Comparison of ENCODE assay signal across 9 mouse cellular contexts in genomic region chr11:70701984-70702733, GRCm38 (mm10). TPM values are rescaled to one million over a fixed set of nuclear protein-coding genes. Genes with fewer than 3 reads are reported as not detected.
A peak's percentile ranks its signal among the peaks of the same experiment; 100 is the strongest.
DNase-seq lines count a peak whose midpoint lies in the region; ATAC-seq and TF ChIP-seq lines count a peak whose summit lies in the region.
"Had no signal": no experiment of that assay in that cellular context is flagged by ENCODE, and none has a peak within 500 bp of the region (broad histone marks: within the 10 kb centered on the region; RNA-seq: fewer than 3 reads in every experiment).

No protein-coding gene starts in this region.

- no peaks in the 10 kb centered on the region for H3K9me3 ChIP-seq in intestine, embryonic 14.5 days (ENCODE audit: control insufficient read depth, low read length)
- no peaks in the 10 kb centered on the region for H3K9me3 ChIP-seq in midbrain, postnatal 0 days (ENCODE audit: low read length)

- H3K27ac ChIP-seq in embryonic fibroblast, embryonic 13.5 days (ENCODE audit: insufficient read depth, low read length): no peak overlapping the region
- H3K27ac ChIP-seq in intestine, embryonic 14.5 days (ENCODE audit: low read depth): no peak overlapping the region
- no peak overlapping the region for H3K27ac ChIP-seq in midbrain, postnatal 0 days (ENCODE audit: low read depth, low read length)

- no peak for TF ChIP-seq CTCF in embryonic fibroblast, embryonic 13.5 days (IDR thresholded peaks at IDR 0.05; ENCODE audit: borderline replicate concordance, insufficient read depth, low read length)
- TF ChIP-seq CTCF in midbrain, postnatal 0 days (IDR thresholded peaks at IDR 0.05): no peak

- H3K4me2 ChIP-seq in intestine, embryonic 14.5 days (ENCODE audit: low read length): peak overlapping the region; percentile 78
- H3K4me2 ChIP-seq in midbrain, postnatal 0 days (ENCODE audit: low read depth, low read length, poor library complexity, severe bottlenecking): peak overlapping the region; percentile 82

- no peaks in the 10 kb centered on the region for H3K27me3 ChIP-seq in intestine, embryonic 14.5 days (replicated peaks; ENCODE audit: control insufficient read depth, insufficient read depth, low read length)
- no peaks in the 10 kb centered on the region for H3K27me3 ChIP-seq in midbrain, postnatal 0 days (ENCODE audit: insufficient read depth, low read length)

- H3K4me1 ChIP-seq in embryonic fibroblast, embryonic 13.5 days (ENCODE audit: control insufficient read depth, insufficient read depth, low read length): no peaks in the 10 kb centered on the region
- H3K4me1 ChIP-seq in intestine, embryonic 14.5 days (replicated peaks; ENCODE audit: control insufficient read depth, insufficient read depth, low read length): peaks cover 12% of the 10 kb centered on the region
- H3K4me1 ChIP-seq in midbrain, postnatal 0 days (ENCODE audit: insufficient read depth, low read length): peaks cover 9% of the 10 kb centered on the region; the same call in 1 of the 2 replicates

- DNase-seq in heart, adult 9 months (ENCODE audit: low spot score in 2 of 2): peak; percentile 28 to 34
- DNase-seq in heart, postnatal 4 days: no peak
- no peak for DNase-seq in intestine, embryonic 14.5 days (ENCODE audit: low spot score)
- no peak for DNase-seq in midbrain, postnatal 0 days (ENCODE audit: low spot score)
- no peak for DNase-seq in spleen, adult 12 weeks (ENCODE audit: low spot score)
- DNase-seq in right cerebral cortex, adult 18-20 months: no peak
- no peak for DNase-seq in left cerebral cortex, adult 18-20 months (ENCODE audit: low spot score in 2 of 2)
- DNase-seq: cerebellum, adult 9-11 months had no signal

- peak overlapping the region; percentile 81 for H3K4me3 ChIP-seq in embryonic fibroblast, embryonic 13.5 days (ENCODE audit: insufficient read depth, low read length)
- peak overlapping the region; percentile 76; the same call in 1 of the 2 replicates for H3K4me3 ChIP-seq in intestine, embryonic 14.5 days (ENCODE audit: low read depth, low read length)
- H3K4me3 ChIP-seq in midbrain, postnatal 0 days (ENCODE audit: low read depth, low read length): peak overlapping the region; percentile 98; the same call in 1 of the 2 replicates

- ATAC-seq in intestine, embryonic 14.5 days (replicated peaks; ENCODE audit: low FRiP score, low TSS enrichment, low read depth): no peak
- no peak for ATAC-seq in midbrain, postnatal 0 days (ENCODE audit: low FRiP score)

- 72% methylated on average over 6 of the region's 6 CpGs for WGBS in intestine, embryonic 14.5 days
- WGBS in midbrain, postnatal 0 days: 75% methylated on average over 6 of the region's 6 CpGs

- peaks cover 40% of the 10 kb centered on the region for H3K36me3 ChIP-seq in intestine, embryonic 14.5 days (ENCODE audit: control insufficient read depth, insufficient read depth, low read length)
- peaks cover 39% of the 10 kb centered on the region for H3K36me3 ChIP-seq in midbrain, postnatal 0 days (ENCODE audit: insufficient read depth, low read length)

- TF ChIP-seq POLR2A in embryonic fibroblast, embryonic 13.5 days (IDR thresholded peaks at IDR 0.05; ENCODE audit: low read depth, low read length): no peak

- 0 out of 2 replicates have a peak overlapping the region, but pooled peaks have one; percentile 0 for H3K9ac ChIP-seq in intestine, embryonic 14.5 days (ENCODE audit: low read length)
- peak overlapping the region; percentile 95 for H3K9ac ChIP-seq in midbrain, postnatal 0 days (replicated peaks; ENCODE audit: low read length, poor library complexity, severe bottlenecking)

RNA-seq across cellular contexts. Expression of gene Kif1c, which starts 1.8 kb away (rescaled TPM):
- 100 to 1,000 TPM; 238 to 241 TPM for total RNA-seq in heart, postnatal 4 days (2021)
- polyA plus RNA-seq in embryonic fibroblast, embryonic 13.5 days (2011; ENCODE audit: insufficient read length, low read depth, missing spikeins): 88.5 and 112 TPM in 2 replicates
- polyA plus RNA-seq in intestine, embryonic 14.5 days (2014; fragmentation: Nextera tagmentation; extraction: Ambion mirVana): 11.4 and 14.3 TPM in 2 replicates
- total RNA-seq in midbrain, postnatal 0 days (2014; rRNA removed): 30.9 and 31.7 TPM in 2 replicates
- polyA plus RNA-seq in midbrain, postnatal 0 days (2015; fragmentation: Nextera tagmentation; extraction: Ambion mirVana): 1.6 and 1.9 TPM in 2 replicates
- 10 to 100 TPM; 54.8 to 57.7 TPM for total RNA-seq in left cerebral cortex, adult 18-20 months (2021)

RNA-seq across cellular contexts. Expression of gene Inca1, which starts 2.2 kb away (rescaled TPM):
- total RNA-seq in heart, postnatal 4 days (2021): 1 to 10 TPM; 1.7 to 2.2 TPM
- polyA plus RNA-seq in embryonic fibroblast, embryonic 13.5 days (2011; ENCODE audit: insufficient read length, low read depth, missing spikeins): 1.2 and 2.4 TPM in 2 replicates
- polyA plus RNA-seq in intestine, embryonic 14.5 days (2014; fragmentation: Nextera tagmentation; extraction: Ambion mirVana): 1.5 and 1.6 TPM in 2 replicates
- total RNA-seq in midbrain, postnatal 0 days (2014; rRNA removed): 1.7 and 4.8 TPM in 2 replicates
- 2.1 and 2.2 TPM in 2 replicates for polyA plus RNA-seq in midbrain, postnatal 0 days (2015; fragmentation: Nextera tagmentation; extraction: Ambion mirVana)
- total RNA-seq in left cerebral cortex, adult 18-20 months (2021): 1 to 10 TPM; 1.8 to 2.2 TPM

RNA-seq across cellular contexts. Expression of gene Camta2, which starts 14.3 kb away (rescaled TPM):
- total RNA-seq in heart, postnatal 4 days (2021): 10 to 100 TPM; 22.2 to 23.5 TPM
- polyA plus RNA-seq in embryonic fibroblast, embryonic 13.5 days (2011; ENCODE audit: insufficient read length, low read depth, missing spikeins): 15.3 and 16.4 TPM in 2 replicates
- 16.2 and 17.2 TPM in 2 replicates for polyA plus RNA-seq in intestine, embryonic 14.5 days (2014; fragmentation: Nextera tagmentation; extraction: Ambion mirVana)
- 20.3 and 24.0 TPM in 2 replicates for total RNA-seq in midbrain, postnatal 0 days (2014; rRNA removed)
- 23.6 and 24.5 TPM in 2 replicates for polyA plus RNA-seq in midbrain, postnatal 0 days (2015; fragmentation: Nextera tagmentation; extraction: Ambion mirVana)
- total RNA-seq in left cerebral cortex, adult 18-20 months (2021): 100 to 1,000 TPM; 217 to 224 TPM

RNA-seq across cellular contexts. Expression of gene Spag7, which starts 32.9 kb away (rescaled TPM):
- total RNA-seq in heart, postnatal 4 days (2021): 10 to 100 TPM; 86.2 to 92.3 TPM
- polyA plus RNA-seq in embryonic fibroblast, embryonic 13.5 days (2011; ENCODE audit: insufficient read length, low read depth, missing spikeins): 91.1 and 106 TPM in 2 replicates
- polyA plus RNA-seq in intestine, embryonic 14.5 days (2014; fragmentation: Nextera tagmentation; extraction: Ambion mirVana): 140 and 154 TPM in 2 replicates
- total RNA-seq in midbrain, postnatal 0 days (2014; rRNA removed): 41.9 and 45.3 TPM in 2 replicates
- 125 and 131 TPM in 2 replicates for polyA plus RNA-seq in midbrain, postnatal 0 days (2015; fragmentation: Nextera tagmentation; extraction: Ambion mirVana)
- 10 to 100 TPM; 47.5 to 52.8 TPM for total RNA-seq in left cerebral cortex, adult 18-20 months (2021)

RNA-seq across cellular contexts. Expression of gene Eno3, which starts 45.2 kb away (rescaled TPM):
- total RNA-seq in heart, postnatal 4 days (2021): 1,000 to 10,000 TPM; 1,339 to 1,391 TPM
- polyA plus RNA-seq in embryonic fibroblast, embryonic 13.5 days (2011; ENCODE audit: insufficient read length, low read depth, missing spikeins): 15.6 and 31.0 TPM in 2 replicates
- 13.5 and 16.3 TPM in 2 replicates for polyA plus RNA-seq in intestine, embryonic 14.5 days (2014; fragmentation: Nextera tagmentation; extraction: Ambion mirVana)
- total RNA-seq in midbrain, postnatal 0 days (2014; rRNA removed): 7.2 and 9.9 TPM in 2 replicates
- polyA plus RNA-seq in midbrain, postnatal 0 days (2015; fragmentation: Nextera tagmentation; extraction: Ambion mirVana): 5.8 and 7.6 TPM in 2 replicates
- 1 to 10 TPM; 7.3 to 8.8 TPM for total RNA-seq in left cerebral cortex, adult 18-20 months (2021)

Comparison
In these comparisons a context has a peak if more than half of its experiments do, and no peak if none do; other contexts are left out.
1. DNase-seq: peak in heart, adult 9 months (2 of 2); none in heart, postnatal 4 days (single experiment), intestine, embryonic 14.5 days (single experiment), midbrain, postnatal 0 days (single experiment), spleen, adult 12 weeks (single experiment), right cerebral cortex, adult 18-20 months (single experiment) and left cerebral cortex, adult 18-20 months (0 of 2).
2. Peak in every context shown above with its lines, with median percentiles within 50 percentile points of each other: H3K4me3 ChIP-seq.